Mouse (Mus musculus): ENCODE measurements around the gene Grik4.

The Grik4 gene

GRCm38 (mm10) chr9:42736697-42737335 lies 207.5 kb downstream of the Grik4 start:
- no peak for DNase-seq

GRCm38 (mm10) chr9:42735086-42735485 lies 209.2 kb downstream of the Grik4 start:
- DNase-seq: no peak

- DNase-seq: no peak
Observed at GRCm38 (mm10) chr9:42732731-42733318, 211.5 kb downstream of the Grik4 start.

GRCm38 (mm10) chr9:42728472-42728871 lies 215.8 kb downstream of the Grik4 start:
- no peak for DNase-seq

- no peak for DNase-seq
Observed at GRCm38 (mm10) chr9:42727661-42728060, 216.6 kb downstream of the Grik4 start.

DNA sequence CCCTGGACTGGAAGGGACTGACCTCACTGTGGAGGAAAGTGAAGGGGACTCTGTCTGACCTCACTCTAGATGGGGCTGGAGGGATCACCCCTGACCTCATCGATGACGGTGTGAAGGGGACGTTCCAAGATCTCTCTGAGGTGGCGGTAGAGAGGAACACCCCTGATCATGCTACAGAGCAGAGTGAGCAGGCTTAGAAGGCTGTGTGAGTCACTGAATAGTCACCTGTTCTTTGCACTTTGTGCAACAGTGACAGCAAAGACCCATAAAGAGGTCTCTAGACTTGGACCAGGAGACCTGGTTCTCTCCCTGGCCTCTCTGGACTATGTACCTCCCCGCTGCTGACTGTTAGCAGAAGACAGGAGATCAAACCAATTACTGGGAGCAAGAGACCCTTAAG lies 217.1 kb downstream of the Grik4 start:
- no peak for DNase-seq

- no peak for DNase-seq
Observed at GRCm38 (mm10) chr9:42724099-42724498, 220.2 kb downstream of the Grik4 start.

DNA sequence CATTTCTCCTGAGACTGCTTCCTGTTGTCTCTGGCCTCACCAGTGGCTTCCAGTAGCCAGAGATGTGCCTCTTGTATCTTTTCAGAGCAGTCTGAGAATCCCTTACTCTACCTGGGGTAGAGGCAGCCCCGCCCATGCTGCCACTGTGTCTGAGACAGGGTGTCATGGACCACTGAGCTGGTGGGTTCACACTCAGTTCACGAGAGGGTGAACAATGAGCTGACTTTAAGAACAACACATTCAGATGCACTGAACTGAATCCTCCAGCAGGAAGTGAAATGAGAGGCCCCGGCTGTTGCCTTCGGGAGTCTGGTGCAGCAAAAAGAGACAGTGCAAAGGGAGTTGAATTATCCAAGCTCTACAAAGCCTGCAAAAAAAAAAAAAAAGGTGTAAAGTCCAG lies 221.8 kb downstream of the Grik4 start:
- no peak for DNase-seq

DNA sequence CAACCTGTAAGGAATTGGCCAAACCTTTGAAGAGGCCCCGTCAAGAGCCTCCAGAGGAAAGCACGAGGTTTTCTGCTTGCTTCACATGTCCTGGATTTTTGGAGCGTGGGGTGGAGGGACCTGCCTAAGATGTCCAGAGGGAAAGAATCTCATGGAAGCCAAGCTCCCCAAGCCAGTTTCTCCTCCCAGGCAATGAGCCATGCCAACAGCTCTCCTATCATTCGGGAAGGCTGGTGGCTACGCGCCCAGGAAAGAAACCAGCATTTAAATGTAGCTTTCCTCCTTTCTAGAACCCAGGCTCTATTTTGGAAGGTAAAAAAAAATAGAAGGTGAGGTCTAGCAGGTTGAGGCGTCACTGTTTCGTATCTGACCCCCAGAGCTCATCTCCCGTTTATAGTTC lies 222.6 kb downstream of the Grik4 start:
- no peak for DNase-seq

- DNase-seq: no peak
Observed at GRCm38 (mm10) chr9:42721146-42721545, 223.1 kb downstream of the Grik4 start.

GRCm38 (mm10) chr9:42713912-42714311 lies 230.4 kb downstream of the Grik4 start:
- no peak for DNase-seq

GRCm38 (mm10) chr9:42705848-42706247 lies 238.4 kb downstream of the Grik4 start:
- no peak for DNase-seq

GRCm38 (mm10) chr9:42703191-42703854 lies 241.0 kb downstream of the Grik4 start:
- DNase-seq: no peak

DNA sequence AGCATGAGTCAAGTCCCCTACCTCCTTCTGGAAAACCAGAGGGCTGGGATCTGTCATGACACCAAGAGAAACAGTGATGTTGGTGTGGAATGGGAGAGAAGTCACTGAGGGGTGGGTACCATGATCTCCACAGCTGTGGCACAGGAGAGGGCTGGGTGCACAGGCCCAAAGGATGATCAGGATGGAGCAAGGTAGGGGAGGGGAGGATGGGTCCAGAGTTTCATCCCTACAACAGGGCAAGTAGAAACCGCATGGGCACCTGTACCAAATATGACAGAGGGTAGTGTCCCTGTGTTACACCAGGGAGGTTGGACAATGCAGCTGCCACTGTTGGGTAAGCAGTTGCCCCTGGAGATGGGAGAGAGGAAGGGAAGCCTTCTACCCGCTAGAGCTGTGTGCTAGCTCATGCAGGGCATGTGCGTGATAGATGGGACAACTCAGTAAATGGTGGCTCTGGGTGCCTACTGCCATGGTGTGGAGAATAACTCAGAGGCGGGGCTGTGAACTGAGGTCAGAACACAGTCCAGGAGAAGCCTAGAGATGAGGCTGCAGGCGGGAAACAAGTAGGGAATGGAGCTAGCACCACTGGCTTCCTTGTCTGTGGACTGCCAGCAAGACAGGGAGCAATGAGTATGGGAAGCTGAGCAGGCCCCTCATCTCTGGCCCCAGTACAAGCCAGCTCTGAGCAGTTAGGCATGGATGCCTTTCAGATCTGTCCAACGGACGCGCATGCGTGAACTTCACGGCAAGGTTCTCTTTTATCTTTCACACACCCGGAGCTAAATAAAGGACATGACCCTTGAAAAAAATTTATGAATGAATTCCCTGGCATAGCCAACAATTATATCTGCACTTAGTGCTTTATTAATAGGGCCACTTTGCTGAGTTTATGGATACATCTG lies 241.8 kb downstream of the Grik4 start:
- no peak for DNase-seq

GRCm38 (mm10) chr9:42701729-42702128 lies 242.6 kb downstream of the Grik4 start:
- DNase-seq: no peak

DNA sequence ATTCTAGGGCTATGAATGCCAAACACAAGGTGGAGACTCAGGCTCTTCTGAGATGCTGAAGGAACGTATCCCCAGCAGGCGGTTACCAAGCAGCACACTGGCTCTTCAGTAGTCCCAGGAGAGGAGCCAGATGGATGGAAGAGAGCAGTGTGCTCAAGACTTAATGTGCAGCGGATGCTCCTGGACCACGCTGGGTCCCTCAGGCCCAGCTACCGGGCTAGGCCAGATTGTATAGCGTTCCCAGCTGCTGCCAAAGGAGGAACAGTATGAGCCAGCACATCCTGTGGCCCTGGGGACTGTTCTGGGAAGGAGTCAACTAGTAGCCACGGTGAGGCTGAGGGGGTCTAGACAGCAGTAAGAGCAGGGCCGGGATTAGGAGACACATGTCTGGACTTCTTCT lies 251.3 kb downstream of the Grik4 start:
- DNase-seq: no peak

- peak in 1 of 2 experiments; percentile 7 for DNase-seq
Observed at GRCm38 (mm10) chr9:42688143-42688542, 256.1 kb downstream of the Grik4 start.

- no peak for DNase-seq
Observed at GRCm38 (mm10) chr9:42686104-42686503, 258.2 kb downstream of the Grik4 start.

DNA sequence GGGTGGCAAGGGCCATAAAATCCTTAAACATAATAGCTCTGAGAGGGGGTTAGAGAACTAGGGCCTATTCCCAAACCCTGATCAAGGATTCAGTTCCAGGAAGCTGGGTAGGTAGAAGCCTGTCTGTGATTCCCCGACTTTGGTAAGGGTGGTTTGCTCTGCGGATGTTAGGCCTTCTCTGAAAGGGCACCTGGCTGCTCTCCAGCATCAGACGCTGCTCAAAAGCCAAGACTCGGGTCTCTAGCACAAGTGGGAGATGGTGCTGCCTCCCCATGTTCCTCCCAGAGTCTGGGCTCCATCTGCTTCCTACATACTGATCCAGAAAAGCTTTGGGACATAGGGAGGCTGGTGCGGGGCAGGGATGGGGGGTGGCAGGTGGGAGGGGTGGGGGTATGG lies 270.3 kb downstream of the Grik4 start:
- DNase-seq: peak in 1 of 2 experiments; percentile 4

- DNase-seq: peak; percentile 8 to 20
Observed at GRCm38 (mm10) chr9:42673385-42674016, 270.8 kb downstream of the Grik4 start.

DNA sequence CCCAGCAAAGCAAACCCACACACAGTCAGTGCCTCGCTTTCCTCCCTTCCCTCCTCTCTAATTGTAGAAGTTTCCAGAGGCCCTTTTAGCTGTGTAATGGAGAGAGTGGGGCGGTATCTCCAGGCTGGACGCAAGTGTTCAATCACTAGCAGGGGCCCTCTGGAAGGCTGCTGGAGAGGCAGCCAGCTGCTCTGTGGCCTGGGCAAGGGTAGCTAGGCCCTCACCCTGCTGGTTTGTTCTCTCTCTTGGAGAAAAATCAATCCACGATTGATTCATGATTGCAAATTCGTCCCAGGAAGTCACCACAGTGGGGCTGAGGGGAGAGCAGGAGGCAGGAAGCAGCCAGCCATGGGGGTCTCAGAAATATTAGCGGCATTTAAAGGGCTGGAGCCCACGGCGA lies 271.3 kb downstream of the Grik4 start:
- DNase-seq: no peak

- DNase-seq: no peak
Observed at GRCm38 (mm10) chr9:42670619-42671018, 273.7 kb downstream of the Grik4 start.

- DNase-seq: no peak
Observed at GRCm38 (mm10) chr9:42661481-42661880, 282.8 kb downstream of the Grik4 start.

Measured in thymus, adult 18-20 months (tissue).